Mouse (Mus musculus): ENCODE results near the gene Slc25a24. TPM values are rescaled to one million over a fixed set of nuclear protein-coding genes. Genes with fewer than 3 reads are reported as not detected.
A peak's percentile ranks its signal among the peaks of the same experiment; 100 is the strongest.

The Slc25a24 gene
- polyA plus RNA-seq, 1 experiment from 2014 or later, result 34.0 TPM

- H3K9ac ChIP-seq (ENCODE audit: low read depth, low read length), result peak overlapping the region; percentile 99
- ATAC-seq, result no peak
- peak overlapping the region; percentile 65 for H3K4me2 ChIP-seq (ENCODE audit: low read depth, low read length)
- H3K27me3 ChIP-seq (replicated peaks; ENCODE audit: control insufficient read depth, insufficient read depth, low read length), result no peaks in the 10 kb centered on the region
- peak overlapping the region; percentile 95; the same call in 1 of the 2 replicates for H3K27ac ChIP-seq (ENCODE audit: low read length)
- H3K4me1 ChIP-seq (ENCODE audit: control insufficient read depth, insufficient read depth, low read length), result peaks cover 9% of the 10 kb centered on the region
- peaks cover 5% of the 10 kb centered on the region; the same call in 1 of the 2 replicates for H3K36me3 ChIP-seq (ENCODE audit: control insufficient read depth, insufficient read depth, low read length)
- H3K9me3 ChIP-seq (ENCODE audit: control insufficient read depth, low read length), result no peaks in the 10 kb centered on the region
- 47% methylated on average over 4 of the region's 4 CpGs for WGBS
- H3K4me3 ChIP-seq (ENCODE audit: low read length), result peak overlapping the region; percentile 94
Observed at GRCm38 (mm10) chr3:109124091-109124490, 1.1 kb downstream of the Slc25a24 start.

GRCm38 (mm10) chr3:109125531-109125930 lies 2.6 kb downstream of the Slc25a24 start:
- ATAC-seq, result no peak
- Histone ChIP-seq H3K36me3 (ENCODE audit: control insufficient read depth, insufficient read depth, low read length) (peaks cover 5% of the 10 kb centered on the region; the same call in 1 of the 2 replicates), H3K4me3 (ENCODE audit: low read length) (no peak overlapping the region), H3K4me2 (ENCODE audit: low read depth, low read length) (no peak overlapping the region), H3K9me3 (ENCODE audit: control insufficient read depth, low read length) (no peaks in the 10 kb centered on the region), H3K4me1 (ENCODE audit: control insufficient read depth, insufficient read depth, low read length) (peaks cover 13% of the 10 kb centered on the region), H3K9ac (ENCODE audit: low read depth, low read length) (no peak overlapping the region), H3K27ac (ENCODE audit: low read length) (no peak overlapping the region), H3K27me3 (replicated peaks; ENCODE audit: control insufficient read depth, insufficient read depth, low read length) (no peaks in the 10 kb centered on the region)
- WGBS, result 75% methylated on average over 6 of the region's 6 CpGs

- Histone ChIP-seq H3K4me1 (ENCODE audit: control insufficient read depth, insufficient read depth, low read length) (0 out of 2 replicates have a peak, but pooled peaks cover 4% of the 10 kb centered on the region), H3K9me3 (ENCODE audit: control insufficient read depth, low read length) (peaks cover 2% of the 10 kb centered on the region; the same call in 1 of the 2 replicates), H3K9ac (ENCODE audit: low read depth, low read length) (no peak overlapping the region), H3K27ac (ENCODE audit: low read length) (no peak overlapping the region), H3K27me3 (replicated peaks; ENCODE audit: control insufficient read depth, insufficient read depth, low read length) (no peaks in the 10 kb centered on the region), H3K36me3 (ENCODE audit: control insufficient read depth, insufficient read depth, low read length) (peaks cover 5% of the 10 kb centered on the region; the same call in 1 of the 2 replicates), H3K4me3 (ENCODE audit: low read length) (no peak overlapping the region), H3K4me2 (ENCODE audit: low read depth, low read length) (no peak overlapping the region)
- ATAC-seq, result 0 out of 2 replicates have a peak, but pooled peaks have one; percentile 5
- WGBS, result 57% methylated on average over 5 of the region's 5 CpGs
Observed at GRCm38 (mm10) chr3:109129768-109130167, 6.8 kb downstream of the Slc25a24 start.

- H3K27me3 ChIP-seq (replicated peaks; ENCODE audit: control insufficient read depth, insufficient read depth, low read length), result no peaks in the 10 kb centered on the region
- H3K9ac ChIP-seq (ENCODE audit: low read depth, low read length), result no peak overlapping the region
- H3K9me3 ChIP-seq (ENCODE audit: control insufficient read depth, low read length), result peaks cover 2% of the 10 kb centered on the region; the same call in 1 of the 2 replicates
- no peak for ATAC-seq
- WGBS, result 90% methylated on average over 4 of the region's 4 CpGs
- H3K36me3 ChIP-seq (ENCODE audit: control insufficient read depth, insufficient read depth, low read length), result no peaks in the 10 kb centered on the region; the same call in 1 of the 2 replicates
- H3K4me3 ChIP-seq (ENCODE audit: low read length), result no peak overlapping the region
- H3K27ac ChIP-seq (ENCODE audit: low read length), result no peak overlapping the region
- 0 out of 2 replicates have a peak, but pooled peaks cover 4% of the 10 kb centered on the region for H3K4me1 ChIP-seq (ENCODE audit: control insufficient read depth, insufficient read depth, low read length)
- H3K4me2 ChIP-seq (ENCODE audit: low read depth, low read length), result no peak overlapping the region
Observed at GRCm38 (mm10) chr3:109132966-109133365, 10.0 kb downstream of the Slc25a24 start.

- Histone ChIP-seq H3K27ac (ENCODE audit: low read length) (no peak overlapping the region), H3K27me3 (replicated peaks; ENCODE audit: control insufficient read depth, insufficient read depth, low read length) (no peaks in the 10 kb centered on the region), H3K4me3 (ENCODE audit: low read length) (no peak overlapping the region), H3K4me1 (ENCODE audit: control insufficient read depth, insufficient read depth, low read length) (0 out of 2 replicates have a peak, but pooled peaks cover 4% of the 10 kb centered on the region), H3K4me2 (ENCODE audit: low read depth, low read length) (no peak overlapping the region), H3K36me3 (ENCODE audit: control insufficient read depth, insufficient read depth, low read length) (no peaks in the 10 kb centered on the region; the same call in 1 of the 2 replicates), H3K9me3 (ENCODE audit: control insufficient read depth, low read length) (peaks cover 2% of the 10 kb centered on the region; the same call in 1 of the 2 replicates), H3K9ac (ENCODE audit: low read depth, low read length) (no peak overlapping the region)
- no peak for ATAC-seq
- 95% methylated on average over 15 of the region's 15 CpGs for WGBS
Observed at GRCm38 (mm10) chr3:109134036-109134435, 11.1 kb downstream of the Slc25a24 start.

GRCm38 (mm10) chr3:109135352-109135751 lies 12.4 kb downstream of the Slc25a24 start:
- no peak for ATAC-seq
- Histone ChIP-seq H3K9ac (ENCODE audit: low read depth, low read length) (no peak overlapping the region), H3K4me2 (ENCODE audit: low read depth, low read length) (no peak overlapping the region), H3K36me3 (ENCODE audit: control insufficient read depth, insufficient read depth, low read length) (no peaks in the 10 kb centered on the region; the same call in 1 of the 2 replicates), H3K27me3 (replicated peaks; ENCODE audit: control insufficient read depth, insufficient read depth, low read length) (no peaks in the 10 kb centered on the region), H3K4me3 (ENCODE audit: low read length) (no peak overlapping the region), H3K9me3 (ENCODE audit: control insufficient read depth, low read length) (peaks cover 2% of the 10 kb centered on the region; the same call in 1 of the 2 replicates), H3K27ac (ENCODE audit: low read length) (no peak overlapping the region), H3K4me1 (ENCODE audit: control insufficient read depth, insufficient read depth, low read length) (no peaks in the 10 kb centered on the region)
- WGBS, result 69% methylated on average over 1 of the region's 1 CpGs

- Histone ChIP-seq H3K36me3 (ENCODE audit: control insufficient read depth, insufficient read depth, low read length) (no peaks in the 10 kb centered on the region), H3K9ac (ENCODE audit: low read depth, low read length) (no peak overlapping the region), H3K4me1 (ENCODE audit: control insufficient read depth, insufficient read depth, low read length) (no peaks in the 10 kb centered on the region), H3K4me2 (ENCODE audit: low read depth, low read length) (no peak overlapping the region), H3K27me3 (replicated peaks; ENCODE audit: control insufficient read depth, insufficient read depth, low read length) (no peaks in the 10 kb centered on the region), H3K4me3 (ENCODE audit: low read length) (no peak overlapping the region), H3K27ac (ENCODE audit: low read length) (no peak overlapping the region), H3K9me3 (ENCODE audit: control insufficient read depth, low read length) (no peaks in the 10 kb centered on the region)
- 84% methylated on average over 4 of the region's 4 CpGs for WGBS
- no peak for ATAC-seq
Observed at GRCm38 (mm10) chr3:109152561-109152960, 29.6 kb downstream of the Slc25a24 start.

- Histone ChIP-seq H3K4me3 (ENCODE audit: low read length) (no peak overlapping the region), H3K9ac (ENCODE audit: low read depth, low read length) (no peak overlapping the region), H3K27ac (ENCODE audit: low read length) (no peak overlapping the region), H3K36me3 (ENCODE audit: control insufficient read depth, insufficient read depth, low read length) (no peaks in the 10 kb centered on the region), H3K9me3 (ENCODE audit: control insufficient read depth, low read length) (no peaks in the 10 kb centered on the region), H3K4me1 (ENCODE audit: control insufficient read depth, insufficient read depth, low read length) (no peaks in the 10 kb centered on the region), H3K27me3 (replicated peaks; ENCODE audit: control insufficient read depth, insufficient read depth, low read length) (no peaks in the 10 kb centered on the region), H3K4me2 (ENCODE audit: low read depth, low read length) (no peak overlapping the region)
- ATAC-seq, result no peak
- 93% methylated on average over 6 of the region's 6 CpGs for WGBS
Observed at GRCm38 (mm10) chr3:109153410-109153809, 30.5 kb downstream of the Slc25a24 start.

GRCm38 (mm10) chr3:109155926-109156669 lies 33.1 kb downstream of the Slc25a24 start:
- no peak overlapping the region for H3K4me3 ChIP-seq (ENCODE audit: low read length)
- ATAC-seq, result peak; percentile 63; the same call in 1 of the 2 replicates
- 73% methylated on average over 4 of the region's 4 CpGs for WGBS

More at GRCm38 (mm10) chr3:109155926-109156669, 33.1 kb downstream of the Slc25a24 start:
- no peaks in the 10 kb centered on the region for H3K9me3 ChIP-seq (ENCODE audit: control insufficient read depth, low read length)
- H3K36me3 ChIP-seq (ENCODE audit: control insufficient read depth, insufficient read depth, low read length), result no peaks in the 10 kb centered on the region; the same call in 1 of the 2 replicates
- H3K9ac ChIP-seq (ENCODE audit: low read depth, low read length), result no peak overlapping the region
- no peak overlapping the region for H3K27ac ChIP-seq (ENCODE audit: low read length)
- H3K27me3 ChIP-seq (replicated peaks; ENCODE audit: control insufficient read depth, insufficient read depth, low read length), result no peaks in the 10 kb centered on the region
- no peak overlapping the region for H3K4me2 ChIP-seq (ENCODE audit: low read depth, low read length)
- H3K4me1 ChIP-seq (ENCODE audit: control insufficient read depth, insufficient read depth, low read length), result no peaks in the 10 kb centered on the region

Data from intestine, embryonic 16.5 days (tissue).